Mouse (Mus musculus): ENCODE data around the gene Serpina9.

The Serpina9 gene

DNA sequence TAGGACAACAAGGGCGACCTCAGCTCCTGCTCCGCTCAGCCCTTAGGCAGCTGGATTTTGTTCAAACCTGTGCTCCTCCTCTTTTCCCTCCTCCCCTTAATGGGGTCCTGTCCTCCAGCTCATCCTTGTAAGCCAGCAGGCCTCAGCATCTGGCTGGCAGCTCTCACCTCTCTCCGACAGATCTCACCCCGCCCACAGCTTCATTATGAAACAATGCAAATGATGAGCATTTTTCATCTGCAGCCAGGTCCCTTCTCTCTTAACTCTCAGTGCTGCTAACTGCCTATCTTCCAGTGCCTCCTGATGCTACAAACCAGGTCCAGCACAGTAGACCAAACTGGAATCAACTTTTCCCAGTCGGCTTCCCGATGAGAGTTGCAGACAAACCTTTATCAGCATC lies at the start of gene Serpina9:
Gene Serpina9 (minus strand): TSS at position 136 of the 400 bp plus-strand sequence.
- no peak for DNase-seq

GRCm38 (mm10) chr12:104061862-104062261 lies 48.3 kb upstream of the Serpina9 start:
- no peak for DNase-seq

- DNase-seq: no peak
Observed at GRCm38 (mm10) chr12:104060126-104060525, 46.6 kb upstream of the Serpina9 start.

GRCm38 (mm10) chr12:104057531-104057930 lies 44.0 kb upstream of the Serpina9 start:
- no peak for DNase-seq

GRCm38 (mm10) chr12:104057050-104057449 lies 43.5 kb upstream of the Serpina9 start:
- DNase-seq: peak; percentile 56

DNA sequence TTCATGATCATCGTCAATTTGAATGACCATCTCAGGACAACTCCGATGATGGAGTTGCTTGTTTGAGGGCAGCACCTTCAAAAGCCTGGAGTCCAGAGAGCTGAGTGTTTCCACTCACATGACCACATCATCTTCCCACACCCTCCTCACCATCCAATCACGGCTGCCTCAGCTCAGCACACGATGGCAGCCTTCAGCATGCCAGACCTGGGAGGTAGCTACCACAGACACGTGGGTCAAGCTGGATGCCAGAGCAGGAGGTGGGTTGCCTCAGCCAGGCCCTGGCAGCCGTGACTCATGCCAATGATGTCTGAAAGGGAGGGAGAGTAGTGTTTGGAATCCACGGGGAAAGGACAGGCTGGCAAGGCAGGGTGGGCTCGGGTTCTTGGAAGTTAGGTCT lies 42.2 kb upstream of the Serpina9 start:
- DNase-seq: no peak

DNA sequence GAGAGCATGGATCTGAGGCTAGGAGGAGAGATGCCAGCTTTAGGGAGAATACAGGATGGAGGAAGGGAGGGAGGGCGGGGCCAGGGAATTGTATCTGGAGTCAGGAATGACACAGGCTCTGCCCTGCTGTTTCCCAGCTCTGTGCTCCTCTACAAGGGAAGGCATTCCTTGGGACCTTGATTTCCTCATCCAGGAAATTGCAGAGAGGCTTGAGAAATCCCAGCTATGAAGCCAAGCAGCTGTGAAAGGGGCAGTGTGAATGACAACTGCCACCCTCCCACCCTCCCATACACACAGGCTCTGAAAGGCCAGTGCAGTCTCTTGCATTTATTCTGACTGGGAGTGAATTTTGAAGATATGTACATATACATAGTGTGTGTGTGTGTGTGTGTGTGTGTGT lies 40.4 kb upstream of the Serpina9 start:
- no peak for DNase-seq

- DNase-seq: no peak
Observed at GRCm38 (mm10) chr12:104045713-104046112, 32.2 kb upstream of the Serpina9 start.

DNA sequence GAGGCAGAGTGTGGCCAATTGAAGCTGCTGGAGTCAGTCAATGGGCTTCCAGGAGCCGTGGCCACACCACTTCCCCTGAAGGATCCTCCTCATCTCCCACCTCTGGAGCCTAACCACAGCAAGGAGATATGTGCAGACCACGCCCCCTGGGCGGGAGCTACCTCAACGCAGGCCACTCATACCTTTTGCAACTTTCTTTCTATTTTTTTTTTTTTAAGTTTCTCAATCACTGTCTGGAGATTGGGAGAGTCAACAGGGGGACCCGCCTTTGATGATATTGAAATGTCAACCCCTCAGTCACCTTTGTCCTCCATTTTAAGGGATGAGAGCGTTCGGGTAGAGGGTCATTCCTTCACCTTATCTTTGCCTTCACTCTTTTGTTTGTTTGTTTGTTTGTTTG lies 30.8 kb upstream of the Serpina9 start, which contains the start of gene Serpina12:
Gene Serpina12 (minus strand): TSS at position 101 of the 400 bp plus-strand sequence.
- no peak for DNase-seq

- no peak for DNase-seq
Observed at GRCm38 (mm10) chr12:104042753-104043152, 29.2 kb upstream of the Serpina9 start.

- DNase-seq: no peak
Observed at GRCm38 (mm10) chr12:104041401-104041800, 27.8 kb upstream of the Serpina9 start.

- no peak for DNase-seq
Observed at GRCm38 (mm10) chr12:104038181-104038580, 24.6 kb upstream of the Serpina9 start.

- DNase-seq: no peak
Observed at GRCm38 (mm10) chr12:104033752-104034151, 20.2 kb upstream of the Serpina9 start.

DNA sequence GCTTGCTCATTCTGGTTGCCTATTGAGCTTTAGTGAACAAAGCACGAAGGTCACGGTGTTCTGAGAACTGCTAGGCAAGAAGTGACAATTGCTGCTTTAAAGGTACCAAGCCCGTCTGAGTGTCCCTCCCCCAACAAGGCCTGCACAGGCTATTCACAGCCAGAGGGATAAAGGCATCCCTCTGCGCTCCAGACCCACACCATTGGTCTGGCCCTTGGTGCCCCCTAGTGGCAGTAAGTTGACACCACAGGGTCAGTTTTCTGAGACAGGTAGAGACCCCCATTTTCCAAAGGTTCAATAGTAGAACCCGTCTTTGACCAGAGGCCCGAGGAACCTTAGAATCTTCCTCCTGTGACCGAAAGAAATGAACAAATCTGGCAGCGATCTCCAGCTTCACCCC lies 16.4 kb upstream of the Serpina9 start:
- no peak for DNase-seq

DNA sequence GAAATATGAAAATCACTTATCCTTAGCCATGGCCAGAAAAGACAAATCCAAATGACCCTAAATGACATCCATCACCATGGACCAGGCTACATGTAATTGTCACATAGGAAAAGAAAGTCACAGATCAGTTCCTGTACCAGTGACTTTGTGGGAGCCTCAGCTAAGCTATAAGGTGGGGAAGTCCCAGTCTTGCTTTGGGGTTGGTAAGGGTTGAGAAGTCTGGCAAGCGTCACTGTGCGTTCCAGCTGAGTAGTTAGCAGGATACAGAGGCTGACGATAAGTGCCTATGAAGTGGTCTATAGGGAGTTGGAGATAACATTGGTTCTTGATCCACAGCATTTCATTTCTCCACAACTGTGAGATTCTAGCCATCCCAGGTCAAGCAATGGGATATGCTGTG lies 1.7 kb upstream of the Serpina9 start:
- DNase-seq: no peak

DNA sequence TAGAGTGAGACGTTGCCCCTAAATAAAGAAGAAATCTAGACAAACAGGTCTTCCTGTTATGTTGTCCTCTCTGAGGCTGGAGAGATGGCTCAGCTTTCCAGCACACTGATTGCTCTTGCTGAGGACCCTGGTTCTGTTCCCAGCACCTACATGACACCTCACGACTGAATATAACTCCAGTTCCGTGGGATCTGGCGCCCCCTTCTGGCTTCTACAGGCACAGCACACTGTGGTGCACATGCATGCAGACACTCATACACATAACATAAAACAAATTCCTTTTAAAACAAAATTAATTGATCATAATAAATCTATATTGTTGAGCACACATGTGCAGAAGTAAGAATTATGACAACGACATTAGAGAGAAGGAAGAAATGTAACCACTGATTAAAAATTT lies 8.9 kb downstream of the Serpina9 start:
- DNase-seq: no peak

- no peak for DNase-seq
Observed at GRCm38 (mm10) chr12:104003238-104003612, 10.3 kb downstream of the Serpina9 start.

DNA sequence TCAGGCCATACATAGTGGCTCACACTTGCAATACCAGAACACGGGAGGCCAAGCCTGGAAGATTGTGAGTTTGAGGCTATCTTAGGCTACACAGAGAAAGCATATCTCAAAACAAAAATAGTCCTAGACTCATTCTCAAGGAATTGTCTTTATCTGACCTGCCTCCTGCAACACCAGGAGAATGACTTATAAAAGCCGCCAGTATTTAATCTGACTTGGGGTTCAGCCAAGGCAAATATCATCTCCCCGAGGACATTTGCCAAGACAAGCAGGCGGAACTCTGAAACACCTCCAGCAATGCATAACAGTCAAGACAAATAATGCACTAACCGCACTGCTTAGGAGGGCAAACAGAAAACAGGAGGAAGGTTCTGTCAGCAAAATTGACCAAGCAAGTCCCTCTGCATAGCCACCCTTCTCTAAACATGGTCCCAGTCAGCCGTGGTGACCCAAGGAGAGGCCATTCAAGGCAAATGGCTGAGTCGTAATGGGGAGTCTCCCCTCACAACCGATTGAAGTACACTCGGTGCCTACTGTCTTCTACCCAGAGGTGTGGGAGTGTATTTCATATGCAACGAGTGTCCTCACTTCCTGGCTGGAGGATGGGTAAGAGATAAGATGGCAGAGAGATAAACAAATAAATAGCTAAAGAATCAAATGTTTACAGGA lies 10.9 kb downstream of the Serpina9 start:
- no peak for DNase-seq

DNA sequence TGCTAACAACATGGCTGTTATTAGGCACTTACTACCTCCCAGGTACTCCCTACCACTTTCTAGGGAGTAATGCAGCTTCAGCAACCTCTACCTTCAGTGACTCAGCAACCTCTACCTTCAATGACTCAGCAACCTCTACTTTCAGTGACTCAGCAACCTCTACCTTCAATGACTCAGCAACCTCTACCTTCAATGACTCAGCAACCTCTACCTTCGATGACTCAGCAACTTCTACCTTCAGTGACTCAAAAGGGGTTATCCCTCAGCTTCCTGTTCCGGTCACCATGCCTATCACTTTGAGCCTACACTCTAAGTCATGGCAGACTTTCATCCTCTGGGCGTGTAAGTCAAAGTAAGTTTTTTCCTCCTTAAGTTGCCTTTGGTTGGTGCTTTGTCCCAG lies 13.0 kb downstream of the Serpina9 start:
- no peak for DNase-seq

- DNase-seq: no peak
Observed at GRCm38 (mm10) chr12:103999611-104000010, 13.9 kb downstream of the Serpina9 start.

- no peak for DNase-seq
Observed at GRCm38 (mm10) chr12:103996513-103996912, 17.0 kb downstream of the Serpina9 start.

GRCm38 (mm10) chr12:103995292-103996072 lies 18.1 kb downstream of the Serpina9 start:
- DNase-seq: peak; percentile 74

- no peak for DNase-seq
Observed at GRCm38 (mm10) chr12:103992945-103993344, 20.6 kb downstream of the Serpina9 start.

- no peak for DNase-seq
Observed at GRCm38 (mm10) chr12:103989857-103990256, 23.7 kb downstream of the Serpina9 start, which contains the start of gene Serpina11. TSS of gene Serpina11 (minus strand) at chr12:103989957.

DNA sequence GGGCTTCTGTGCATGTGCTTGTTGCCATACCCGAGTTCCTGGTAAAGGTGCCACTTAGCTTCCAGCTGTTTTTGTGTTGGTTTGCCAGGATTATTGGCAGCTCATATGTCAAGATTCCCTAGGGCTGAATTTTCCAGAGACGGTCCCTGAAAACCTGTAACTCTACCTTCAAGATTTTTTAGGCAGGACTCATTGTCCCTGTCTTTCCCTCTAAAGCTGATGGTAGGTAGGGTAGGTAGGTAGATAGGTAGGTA lies 24.1 kb downstream of the Serpina9 start:
- DNase-seq: no peak
